Mouse (Mus musculus): ENCODE results near the gene Hpdl.

DNA sequence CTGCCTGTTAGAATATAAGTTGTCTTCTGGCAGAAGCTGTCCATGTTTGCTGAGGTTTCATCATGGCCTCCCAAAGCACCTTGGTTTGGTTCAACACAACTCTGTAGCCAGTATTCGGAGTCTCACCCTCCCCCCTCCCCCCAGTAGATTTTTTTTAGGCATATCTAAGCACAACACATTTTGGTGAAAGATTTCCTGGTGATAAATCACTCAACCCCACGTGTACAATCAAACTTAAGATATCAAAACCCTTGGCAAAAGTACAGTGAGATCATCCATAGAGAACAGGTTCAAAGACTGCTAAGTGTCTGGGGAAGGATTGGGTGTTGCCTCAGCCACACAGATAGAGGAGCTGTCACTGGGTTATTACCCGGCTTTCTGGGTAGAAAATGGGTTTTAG is 10.5 kb downstream of the Hpdl start:
- TF ChIP-seq POLR2A (IDR thresholded peaks at IDR 0.05; ENCODE audit: low read depth, low read length) (no peak), CTCF (conservative IDR thresholded peaks at IDR 0.05 in 1 of 2, IDR thresholded peaks at IDR 0.05 in 1 of 2; ENCODE audit: low read depth in 2 of 2, low read length in 2 of 2) (no peak), SMC3 (IDR thresholded peaks at IDR 0.05; ENCODE audit: low read depth, low read length) (no peak), MAZ (IDR thresholded peaks at IDR 0.05; ENCODE audit: low read depth, low read length) (no peak)
